Mouse (Mus musculus) heart, embryonic 10.5 days (tissue): Measurements from ENCODE around the gene Glb1l. TPM values are rescaled to one million over a fixed set of nuclear protein-coding genes. Genes with fewer than 3 reads are reported as not detected.

Source experiments
- DNase-seq: peaks from one replicate; pipeline ENCODE4 v3.0.0-alpha.2; 2017; ENCODE audit warnings: low spot score
- H3K27ac ChIP-seq: fragments of 300-500 bp; sonication (generic); 2 replicates; pipeline ENCODE4 v1.5.1; 2016; ENCODE audit warnings: mild to moderate bottlenecking
- H3K27me3 ChIP-seq: fragments of 300-500 bp; sonication (generic); 2 replicates; pipeline ENCODE4 v1.6.1; 2016; ENCODE audit warnings: mild to moderate bottlenecking; ENCODE audit not compliant: poor library complexity, insufficient read depth, severe bottlenecking
- H3K36me3 ChIP-seq: fragments of 300-500 bp; sonication (generic); 2 replicates; pipeline ENCODE4 v1.6.1; 2016; ENCODE audit warnings: mild to moderate bottlenecking, moderate library complexity
- H3K4me1 ChIP-seq: fragments of 300-500 bp; sonication (generic); 2 replicates; pipeline ENCODE4 v1.6.1; 2016; ENCODE audit warnings: mild to moderate bottlenecking
- H3K4me3 ChIP-seq: fragments of 300-500 bp; sonication (generic); 2 replicates; pipeline ENCODE4 v1.5.1; 2016; ENCODE audit warnings: mild to moderate bottlenecking, moderate library complexity
- H3K9me3 ChIP-seq: fragments of 300-500 bp; sonication (generic); 2 replicates; pipeline ENCODE4 v1.6.1; 2016; ENCODE audit warnings: mild to moderate bottlenecking, moderate library complexity
- WGBS: fragments of 180-500 bp; shearing (Covaris S2); methylation state at CpG from one replicate; pipeline ENCODE4 v1.1.7; 2016; 5-methylcytosine and 5-hydroxymethylcytosine counted together
- polyA plus RNA-seq: library from polyadenylated mRNA; unstranded; fragments of >200 nt; fragmentation: Nextera tagmentation; extraction: Ambion mirVana; gene quantifications from 2 replicates; pipeline ENCODE4 v1.2.1, GENCODE M21; 2016

The Glb1l gene
- polyA plus RNA-seq, 1 experiment from 2014 or later, result 10.9 TPM

- Histone ChIP-seq H3K4me3 (no peak overlapping the region), H3K27ac (no peak overlapping the region), H3K9me3 (no peaks in the 10 kb centered on the region), H3K36me3 (no peaks in the 10 kb centered on the region), H3K4me1 (peaks cover 18% of the 10 kb centered on the region), H3K27me3 (peaks cover 16% of the 10 kb centered on the region)
- no peak for DNase-seq
- WGBS, result 56% methylated on average over 3 of the region's 3 CpGs
Observed at GRCm38 (mm10) chr1:75225473-75225872, 14.9 kb upstream of the Glb1l start.

GRCm38 (mm10) chr1:75223532-75223931 is 12.9 kb upstream of the Glb1l start:
- no peak overlapping the region for H3K27ac ChIP-seq
- no peak for DNase-seq
- H3K4me1 ChIP-seq, result peaks cover 32% of the 10 kb centered on the region
- H3K36me3 ChIP-seq, result no peaks in the 10 kb centered on the region
- 61% methylated on average over 6 of the region's 6 CpGs for WGBS
- H3K27me3 ChIP-seq, result peaks cover 34% of the 10 kb centered on the region
- H3K9me3 ChIP-seq, result no peaks in the 10 kb centered on the region
- no peak overlapping the region for H3K4me3 ChIP-seq

- Histone ChIP-seq H3K4me3 (no peak overlapping the region), H3K27me3 (peaks cover 40% of the 10 kb centered on the region), H3K27ac (no peak overlapping the region), H3K4me1 (peaks cover 38% of the 10 kb centered on the region), H3K36me3 (no peaks in the 10 kb centered on the region), H3K9me3 (no peaks in the 10 kb centered on the region)
- DNase-seq, result no peak
- 74% methylated on average over 6 of the region's 6 CpGs for WGBS
Observed at GRCm38 (mm10) chr1:75222926-75223325, 12.3 kb upstream of the Glb1l start.

GRCm38 (mm10) chr1:75221538-75221937 is 10.9 kb upstream of the Glb1l start:
- peaks cover 54% of the 10 kb centered on the region for H3K27me3 ChIP-seq
- WGBS, result 79% methylated on average over 3 of the region's 3 CpGs
- H3K4me1 ChIP-seq, result peaks cover 27% of the 10 kb centered on the region
- H3K27ac ChIP-seq, result no peak overlapping the region
- no peak overlapping the region for H3K4me3 ChIP-seq
- DNase-seq, result no peak
- H3K9me3 ChIP-seq, result no peaks in the 10 kb centered on the region
- no peaks in the 10 kb centered on the region for H3K36me3 ChIP-seq

GRCm38 (mm10) chr1:75219531-75219930 is 8.9 kb upstream of the Glb1l start, which contains the start of gene Tuba4a:
Gene Tuba4a (minus strand): TSS chr1:75219865.
- WGBS, result under 1% methylated on average over 34 of the region's 34 CpGs
- Histone ChIP-seq H3K36me3 (peaks cover 19% of the 10 kb centered on the region), H3K4me3 (peak within 1 kb of the TSS; percentile 72), H3K27ac (peak within 1 kb of the TSS; percentile 76), H3K4me1 (peaks cover 22% of the 10 kb centered on the region), H3K27me3 (peaks cover 62% of the 10 kb centered on the region), H3K9me3 (no peaks in the 10 kb centered on the region)
- DNase-seq, result peak; percentile 81

GRCm38 (mm10) chr1:75219078-75219477 is 8.5 kb upstream of the Glb1l start:
- Histone ChIP-seq H3K4me3 (peak overlapping the region; percentile 72), H3K9me3 (no peaks in the 10 kb centered on the region), H3K27me3 (peaks cover 62% of the 10 kb centered on the region), H3K36me3 (peaks cover 23% of the 10 kb centered on the region), H3K27ac (peak overlapping the region; percentile 76), H3K4me1 (peaks cover 22% of the 10 kb centered on the region)
- WGBS, result under 1% methylated on average over 24 of the region's 24 CpGs
- DNase-seq, result peak; percentile 92

- WGBS, result 2% methylated on average over 38 of the region's 38 CpGs
- peak overlapping the region; percentile 72 for H3K4me3 ChIP-seq
- H3K9me3 ChIP-seq, result no peaks in the 10 kb centered on the region
- no peak for DNase-seq
- H3K27me3 ChIP-seq, result peaks cover 62% of the 10 kb centered on the region
- H3K27ac ChIP-seq, result peak overlapping the region; percentile 76
- peaks cover 30% of the 10 kb centered on the region for H3K36me3 ChIP-seq
- peaks cover 22% of the 10 kb centered on the region for H3K4me1 ChIP-seq
Observed at GRCm38 (mm10) chr1:75218227-75219001, 7.8 kb upstream of the Glb1l start.

GRCm38 (mm10) chr1:75217893-75218226 is 7.2 kb upstream of the Glb1l start:
- H3K27ac ChIP-seq, result no peak overlapping the region; the same call in 1 of the 2 replicates
- H3K36me3 ChIP-seq, result peaks cover 36% of the 10 kb centered on the region
- no peak for DNase-seq
- no peaks in the 10 kb centered on the region for H3K9me3 ChIP-seq
- H3K4me1 ChIP-seq, result peaks cover 26% of the 10 kb centered on the region
- peaks cover 62% of the 10 kb centered on the region for H3K27me3 ChIP-seq
- peak overlapping the region; percentile 72 for H3K4me3 ChIP-seq
- WGBS, result 2% methylated on average over 6 of the region's 6 CpGs

GRCm38 (mm10) chr1:75216797-75217585 is 6.4 kb upstream of the Glb1l start:
- H3K4me1 ChIP-seq, result peaks cover 35% of the 10 kb centered on the region
- WGBS, result 70% methylated on average over 13 of the region's 13 CpGs
- peaks cover 44% of the 10 kb centered on the region for H3K36me3 ChIP-seq
- H3K9me3 ChIP-seq, result no peaks in the 10 kb centered on the region
- no peak overlapping the region for H3K27ac ChIP-seq
- peak overlapping the region; percentile 6; the same call in 1 of the 2 replicates for H3K4me3 ChIP-seq
- peaks cover 62% of the 10 kb centered on the region for H3K27me3 ChIP-seq
- DNase-seq, result no peak

- peaks cover 43% of the 10 kb centered on the region for H3K4me1 ChIP-seq
- H3K27ac ChIP-seq, result no peak overlapping the region
- peaks cover 48% of the 10 kb centered on the region for H3K36me3 ChIP-seq
- peaks cover 50% of the 10 kb centered on the region for H3K27me3 ChIP-seq
- 88% methylated on average over 9 of the region's 9 CpGs for WGBS
- H3K9me3 ChIP-seq, result no peaks in the 10 kb centered on the region
- no peak overlapping the region for H3K4me3 ChIP-seq
- DNase-seq, result no peak
Observed at GRCm38 (mm10) chr1:75215785-75216184, 5.2 kb upstream of the Glb1l start.

- Histone ChIP-seq H3K36me3 (peaks cover 48% of the 10 kb centered on the region), H3K27ac (no peak overlapping the region), H3K27me3 (peaks cover 42% of the 10 kb centered on the region), H3K4me1 (peaks cover 48% of the 10 kb centered on the region), H3K4me3 (no peak overlapping the region), H3K9me3 (no peaks in the 10 kb centered on the region)
- 79% methylated on average over 5 of the region's 5 CpGs for WGBS
- no peak for DNase-seq
Observed at GRCm38 (mm10) chr1:75214886-75215285, 4.3 kb upstream of the Glb1l start.

- WGBS, result 64% methylated on average over 2 of the region's 2 CpGs
- peaks cover 48% of the 10 kb centered on the region for H3K4me1 ChIP-seq
- H3K27ac ChIP-seq, result no peak overlapping the region
- no peak for DNase-seq
- H3K9me3 ChIP-seq, result no peaks in the 10 kb centered on the region
- no peak overlapping the region for H3K4me3 ChIP-seq
- H3K27me3 ChIP-seq, result peaks cover 42% of the 10 kb centered on the region
- peaks cover 48% of the 10 kb centered on the region for H3K36me3 ChIP-seq
Observed at GRCm38 (mm10) chr1:75214442-75214841, 3.8 kb upstream of the Glb1l start.

- Histone ChIP-seq H3K36me3 (peaks cover 48% of the 10 kb centered on the region), H3K9me3 (no peaks in the 10 kb centered on the region), H3K27ac (no peak overlapping the region), H3K4me1 (peaks cover 41% of the 10 kb centered on the region), H3K27me3 (peaks cover 41% of the 10 kb centered on the region), H3K4me3 (no peak overlapping the region)
- WGBS, result 83% methylated on average over 7 of the region's 7 CpGs
- no peak for DNase-seq
Observed at GRCm38 (mm10) chr1:75213096-75213495, 2.5 kb upstream of the Glb1l start.
